Mouse (Mus musculus): ENCODE results near the gene Nkpd1.

Gene Nkpd1

DNA sequence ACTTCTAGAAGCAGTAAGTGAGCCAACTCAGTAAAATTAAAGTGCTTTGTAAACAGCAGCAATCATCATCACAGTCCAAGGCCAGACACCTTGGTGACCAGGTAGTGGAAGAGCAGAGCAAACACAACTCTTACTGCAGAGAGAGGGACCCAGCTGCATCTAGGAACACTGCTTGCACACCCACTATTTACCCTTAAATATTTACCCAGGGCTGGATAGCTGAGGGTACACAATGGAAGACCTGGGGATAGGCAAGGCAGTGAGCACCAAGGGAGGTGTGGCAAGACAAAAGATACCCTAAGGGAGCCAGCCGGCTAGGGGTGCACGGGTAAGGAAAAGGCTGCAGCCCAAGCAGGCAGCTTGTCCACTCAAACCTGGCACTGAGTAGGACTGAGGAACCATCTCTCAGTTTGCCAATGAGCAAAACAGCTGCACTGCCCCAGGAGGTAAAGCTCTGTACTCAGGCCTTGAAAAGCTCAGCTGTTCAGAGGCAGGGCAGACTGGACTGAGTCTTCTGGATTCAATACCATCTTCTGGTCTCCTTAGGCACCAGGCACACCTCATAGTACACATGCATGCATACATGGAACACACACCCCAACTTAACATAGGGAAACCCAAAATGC lies 29.8 kb downstream of the Nkpd1 start:
- no peak for DNase-seq (ENCODE audit: low spot score)

- no peak for DNase-seq (ENCODE audit: low spot score)
Observed at GRCm38 (mm10) chr7:19549394-19549793, 31.8 kb downstream of the Nkpd1 start.

GRCm38 (mm10) chr7:19551634-19552033 lies 34.0 kb downstream of the Nkpd1 start:
- no peak for DNase-seq (ENCODE audit: low spot score)

GRCm38 (mm10) chr7:19552443-19552842 lies 34.8 kb downstream of the Nkpd1 start:
- DNase-seq (ENCODE audit: low spot score), result no peak

DNA sequence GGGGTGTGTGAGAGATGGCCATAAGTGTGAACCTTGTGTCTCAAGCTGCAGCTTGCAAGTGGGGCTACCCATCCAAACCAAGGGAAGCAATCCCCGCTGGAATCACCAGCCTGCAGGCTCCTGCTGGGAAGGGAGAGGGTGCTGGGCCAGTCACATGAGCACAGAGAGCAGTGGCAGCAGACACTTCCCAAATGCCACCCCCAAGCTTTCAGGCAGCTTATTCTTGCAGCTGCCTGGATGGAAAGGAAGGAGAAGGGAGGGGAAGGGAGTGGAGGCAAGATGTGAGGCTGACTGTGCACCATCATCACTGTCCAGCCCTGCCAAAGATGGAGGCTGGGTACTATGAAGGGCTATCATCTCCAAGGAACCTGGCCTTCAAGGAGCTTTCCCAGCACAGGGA lies 36.5 kb downstream of the Nkpd1 start:
- no peak for DNase-seq (ENCODE audit: low spot score)

- no peak for DNase-seq (ENCODE audit: low spot score)
Observed at GRCm38 (mm10) chr7:19557086-19557485, 39.4 kb downstream of the Nkpd1 start.

GRCm38 (mm10) chr7:19557982-19558900 lies 40.6 kb downstream of the Nkpd1 start:
- DNase-seq (ENCODE audit: low spot score), result no peak

DNA sequence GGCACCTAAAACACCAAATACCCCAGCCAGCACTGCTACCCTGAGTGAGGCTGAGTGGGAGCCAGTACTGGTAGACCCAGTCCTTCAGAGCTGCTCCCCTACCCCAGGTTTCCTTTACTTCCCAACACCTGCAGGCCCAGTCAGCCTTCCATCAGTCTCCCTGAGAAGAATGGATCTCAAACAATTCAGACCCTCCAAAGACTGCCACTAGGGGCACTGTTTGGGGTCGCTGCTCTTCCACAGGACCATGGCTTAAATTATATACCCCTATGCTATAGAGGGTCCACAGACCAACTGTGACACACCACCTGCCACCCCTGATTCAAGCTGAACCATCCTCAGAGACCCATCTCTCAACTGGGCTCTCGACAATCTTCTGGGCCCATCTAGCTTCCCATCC lies 41.3 kb downstream of the Nkpd1 start:
- DNase-seq (ENCODE audit: low spot score), result no peak

DNA sequence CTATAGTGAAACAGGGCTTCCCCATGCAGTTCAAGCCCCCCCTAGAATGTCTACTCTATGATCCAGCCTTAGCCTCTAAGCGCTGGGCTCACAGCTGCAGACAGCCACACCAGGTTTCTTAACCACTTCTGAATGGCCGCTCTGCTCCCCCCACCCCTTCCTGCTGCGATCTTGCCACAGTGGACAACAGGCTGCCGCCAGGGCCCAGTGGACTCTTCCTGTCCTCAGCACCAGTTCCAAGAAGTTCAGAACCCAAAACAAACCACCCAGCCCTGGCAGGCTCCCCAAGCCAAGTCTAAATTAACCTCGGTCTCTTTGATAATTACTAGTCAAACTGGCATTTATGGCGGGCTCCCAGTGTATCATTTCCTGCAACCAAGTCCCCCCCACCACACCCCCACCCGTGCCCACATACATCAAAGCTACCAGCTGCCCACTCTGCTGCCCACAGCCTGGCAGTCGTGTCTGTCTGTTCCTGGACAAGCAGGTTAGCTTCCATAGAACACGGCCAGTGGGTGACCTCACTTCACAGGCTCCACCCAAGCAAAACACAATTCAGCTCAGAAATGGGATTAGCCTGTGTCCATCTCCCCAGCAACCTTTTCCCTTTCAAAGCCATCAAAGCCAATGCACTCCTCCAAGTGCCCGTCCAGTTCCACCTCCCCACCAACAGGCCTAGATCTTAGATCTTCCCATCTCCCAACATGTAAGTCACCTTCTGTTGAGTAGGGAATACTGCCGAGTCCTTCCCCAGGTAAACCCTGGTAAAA lies 43.0 kb downstream of the Nkpd1 start:
- no peak for DNase-seq (ENCODE audit: low spot score)

GRCm38 (mm10) chr7:19561431-19561764 lies 43.8 kb downstream of the Nkpd1 start:
- no peak for DNase-seq (ENCODE audit: low spot score)

- DNase-seq (ENCODE audit: low spot score), result peak; percentile 67
Observed at GRCm38 (mm10) chr7:19561765-19562642, 44.4 kb downstream of the Nkpd1 start.

DNA sequence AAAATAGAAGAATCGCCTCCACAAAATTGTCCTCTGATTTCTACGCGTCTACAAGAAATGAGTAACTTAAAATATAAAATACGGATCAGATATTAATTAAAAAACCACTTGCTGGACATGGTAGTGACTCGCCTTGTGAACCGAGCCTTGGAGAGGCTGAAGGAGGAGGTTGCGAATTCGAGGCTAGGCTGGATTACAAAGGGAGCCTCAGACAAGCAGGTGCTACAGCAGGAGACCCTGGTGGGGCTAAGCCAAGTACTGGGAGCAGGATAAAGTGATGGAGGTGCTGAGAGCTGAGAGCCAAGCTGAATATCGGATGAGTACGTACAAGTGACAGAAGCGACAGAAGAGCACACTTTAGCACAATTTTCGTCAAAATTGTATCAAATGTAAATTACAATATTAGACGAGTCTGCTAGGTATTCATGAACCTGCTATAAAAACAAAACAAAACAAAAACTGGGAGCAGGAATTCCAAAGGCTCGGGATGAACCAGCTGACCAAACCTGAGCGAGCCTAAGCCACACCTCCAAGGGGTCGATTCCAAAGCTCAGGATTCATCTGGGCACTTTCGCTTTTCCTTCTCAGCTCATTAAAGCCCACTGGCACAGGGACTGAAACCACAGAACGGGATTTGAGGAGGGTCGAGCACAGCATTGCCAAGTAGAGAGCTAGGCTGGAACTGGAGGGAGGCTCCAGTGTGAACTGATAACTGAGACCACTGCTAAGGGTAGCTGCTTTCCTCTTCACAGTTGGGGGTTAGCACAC lies 45.2 kb downstream of the Nkpd1 start, which contains the start of gene Ppp1r37:
Gene Ppp1r37, minus strand, starts transcription at position 434 of the 768 bp plus-strand sequence.
- DNase-seq (ENCODE audit: low spot score), result no peak

DNA sequence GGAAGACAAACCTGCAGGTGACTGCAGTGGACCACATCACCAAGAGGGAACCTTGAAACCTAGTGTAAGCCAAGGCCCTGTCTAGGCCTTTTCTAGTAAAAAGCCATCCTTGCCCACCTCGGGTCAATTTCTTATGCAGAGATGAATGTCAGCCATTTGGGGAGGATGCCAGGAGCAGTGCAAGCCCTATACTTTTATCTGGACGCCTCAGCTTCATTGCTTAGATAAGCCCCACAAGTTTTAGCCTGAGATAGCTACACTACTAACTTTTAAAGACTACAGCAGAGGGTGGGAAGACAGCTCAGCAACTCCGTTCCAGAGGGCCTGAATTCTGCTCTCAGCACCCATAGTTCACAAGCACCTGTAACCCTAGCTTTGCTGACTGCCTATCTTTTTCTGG lies 46.2 kb downstream of the Nkpd1 start:
- DNase-seq (ENCODE audit: low spot score), result no peak

DNA sequence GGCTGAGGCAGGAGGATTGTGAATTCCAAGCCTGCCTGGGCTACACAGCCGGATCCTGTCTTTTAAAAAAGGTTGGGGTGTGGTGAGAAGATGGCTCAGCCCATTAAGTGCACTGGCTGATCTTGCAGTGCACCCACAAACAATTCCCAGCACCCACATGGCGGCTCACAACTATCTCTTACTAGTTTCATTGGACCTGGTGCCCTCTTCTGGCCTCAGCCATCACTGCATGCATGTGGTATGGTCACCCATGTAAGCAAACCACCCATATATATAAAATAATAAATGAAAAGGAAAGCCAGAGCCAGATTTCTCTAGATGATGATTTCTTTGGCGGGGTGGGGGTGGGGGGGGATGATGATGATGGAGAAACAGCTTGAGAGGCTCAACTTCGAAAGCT lies 46.8 kb downstream of the Nkpd1 start:
- no peak for DNase-seq (ENCODE audit: low spot score)

- DNase-seq (ENCODE audit: low spot score), result no peak
Observed at GRCm38 (mm10) chr7:19565803-19566202, 48.2 kb downstream of the Nkpd1 start.

GRCm38 (mm10) chr7:19567426-19567825 lies 49.8 kb downstream of the Nkpd1 start:
- no peak for DNase-seq (ENCODE audit: low spot score)

DNA sequence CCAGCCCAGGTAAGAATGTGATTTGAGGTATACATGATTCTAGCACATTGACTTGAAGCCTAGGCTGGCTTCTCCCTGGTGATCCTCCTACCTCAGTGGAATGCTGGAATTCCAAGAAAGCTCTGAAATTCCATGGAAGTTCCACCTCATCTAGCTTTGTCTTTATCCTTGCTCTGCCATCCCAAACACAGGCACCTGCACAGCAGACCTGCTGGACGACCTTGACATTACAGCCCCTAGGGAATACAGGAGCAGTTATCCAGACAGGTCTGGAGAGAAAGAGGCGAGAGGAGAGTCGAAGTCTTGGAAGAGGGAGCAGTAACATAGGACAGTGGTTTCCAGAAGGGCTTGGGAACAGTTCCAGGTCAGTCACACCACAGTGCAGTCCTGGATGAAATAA lies 52.0 kb downstream of the Nkpd1 start:
- DNase-seq (ENCODE audit: low spot score), result no peak

DNA sequence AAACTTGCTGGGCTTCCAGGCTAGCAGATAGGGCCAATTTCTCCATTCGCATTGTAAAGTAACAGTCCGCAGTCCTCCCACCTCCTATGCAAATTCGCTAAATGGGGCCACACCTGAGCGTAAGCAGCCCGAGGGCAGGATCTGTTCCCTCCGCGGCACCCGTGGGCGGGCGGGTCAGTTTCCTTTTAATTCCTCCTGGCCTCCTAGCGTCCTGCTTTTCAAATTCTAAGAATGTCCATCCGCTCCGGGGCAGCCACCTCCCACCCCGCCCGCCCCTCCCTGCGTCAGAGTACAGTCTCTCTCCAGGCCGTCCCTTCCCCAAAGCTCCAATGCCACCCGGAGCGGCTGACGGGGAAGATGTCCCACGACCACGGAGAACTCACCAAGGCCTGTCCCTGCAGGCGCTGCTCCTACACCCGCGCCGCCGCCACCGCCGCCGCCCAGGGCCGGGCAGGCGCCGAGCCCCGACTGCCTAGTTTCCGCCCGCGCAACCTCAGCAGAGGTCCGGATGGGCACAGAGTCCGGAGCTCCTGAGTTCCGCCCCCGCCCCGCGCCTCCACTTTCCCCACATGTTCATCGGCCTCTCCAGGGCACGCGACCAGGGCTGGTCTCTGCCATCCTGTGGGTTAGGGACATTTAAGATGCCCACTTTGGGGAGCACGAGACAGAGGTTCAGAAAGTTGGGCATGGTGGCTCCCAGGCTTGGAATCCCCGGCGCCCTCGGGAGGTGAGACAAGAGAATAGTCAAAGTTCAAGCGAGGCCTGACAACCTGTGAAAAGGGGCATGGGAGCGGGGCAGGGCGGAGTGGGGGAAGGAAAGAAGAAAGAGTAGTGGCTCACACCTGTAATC lies 55.5 kb downstream of the Nkpd1 start:
- peak; percentile 39 for DNase-seq (ENCODE audit: low spot score)

DNA sequence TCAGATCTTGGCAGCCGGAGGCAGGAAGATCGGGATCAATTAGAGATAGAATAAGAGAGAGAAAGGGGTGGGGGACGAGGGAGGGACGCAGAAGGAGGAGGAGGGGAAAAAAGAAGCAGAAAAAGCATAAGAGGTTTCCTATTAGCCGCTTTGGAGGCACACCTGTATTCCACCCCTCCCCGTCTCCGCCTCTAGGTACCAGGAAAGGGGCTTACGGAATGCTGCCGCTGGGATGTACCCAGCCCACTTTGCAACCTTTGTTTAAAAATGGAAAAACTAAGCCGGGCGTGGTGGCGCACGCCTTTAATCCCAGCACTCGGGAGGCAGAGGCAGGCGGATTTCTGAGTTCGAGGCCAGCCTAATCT lies 56.1 kb downstream of the Nkpd1 start:
- no peak for DNase-seq (ENCODE audit: low spot score)

All from urinary bladder, postnatal 10 days (tissue).